Mouse (Mus musculus): ENCODE results near the gene Veph1.

Gene Veph1

DNA sequence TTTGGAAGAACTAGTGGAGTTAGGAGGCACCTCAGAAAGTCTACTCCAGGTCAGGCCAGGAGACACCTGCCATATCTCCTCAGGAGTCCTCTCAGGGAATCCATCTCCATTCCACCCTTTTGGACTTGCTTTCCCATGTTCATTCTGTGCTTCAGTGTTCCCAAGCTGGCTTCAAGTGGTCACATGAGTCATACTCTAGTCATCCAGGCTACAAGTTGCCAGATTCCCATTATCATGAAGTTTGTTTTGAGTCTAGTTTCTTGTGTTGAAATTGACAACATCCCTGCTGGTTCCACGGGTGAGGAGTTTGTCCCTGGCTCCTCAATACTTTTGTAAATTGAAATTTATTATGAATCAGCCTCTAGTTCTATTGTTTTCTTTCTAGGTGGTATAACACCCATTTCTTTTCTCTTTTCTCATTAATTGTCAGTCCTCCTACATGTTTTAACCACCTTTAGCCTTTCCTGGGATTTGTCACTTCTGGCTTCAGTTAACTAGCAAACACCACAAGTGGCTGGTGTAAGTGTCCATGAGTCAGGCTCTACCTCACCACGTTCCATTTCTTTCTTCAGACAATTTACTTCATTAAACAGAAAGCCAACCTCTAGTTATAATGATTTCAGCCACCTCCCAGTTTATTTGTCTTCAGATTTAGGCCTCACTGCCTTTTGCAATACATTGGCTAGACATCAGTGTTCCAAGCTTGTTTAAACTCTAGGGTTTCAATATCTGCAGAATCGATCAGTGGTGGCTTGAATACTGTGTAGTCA is 288.8 kb downstream of the Veph1 start:
- no peak for DNase-seq

DNA sequence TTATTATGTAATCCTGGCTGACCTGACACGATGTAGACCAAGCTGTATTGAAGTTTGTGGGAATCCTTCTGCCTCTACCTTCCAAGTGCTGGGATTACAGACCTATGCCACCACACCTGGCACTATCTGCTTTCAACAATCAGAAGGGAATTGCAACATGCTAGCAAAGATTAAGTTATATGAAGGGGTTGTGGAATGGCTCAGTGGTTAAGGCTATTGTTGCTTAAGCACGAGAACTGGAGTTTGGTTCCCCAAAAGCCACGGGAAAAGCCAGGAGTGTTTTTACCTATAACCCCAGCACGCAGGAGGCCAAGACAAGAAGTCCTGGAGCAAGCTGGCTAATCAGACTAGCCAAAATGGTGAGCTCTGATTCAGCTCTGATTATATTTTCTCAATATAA is 291.6 kb downstream of the Veph1 start:
- DNase-seq, result no peak

DNA sequence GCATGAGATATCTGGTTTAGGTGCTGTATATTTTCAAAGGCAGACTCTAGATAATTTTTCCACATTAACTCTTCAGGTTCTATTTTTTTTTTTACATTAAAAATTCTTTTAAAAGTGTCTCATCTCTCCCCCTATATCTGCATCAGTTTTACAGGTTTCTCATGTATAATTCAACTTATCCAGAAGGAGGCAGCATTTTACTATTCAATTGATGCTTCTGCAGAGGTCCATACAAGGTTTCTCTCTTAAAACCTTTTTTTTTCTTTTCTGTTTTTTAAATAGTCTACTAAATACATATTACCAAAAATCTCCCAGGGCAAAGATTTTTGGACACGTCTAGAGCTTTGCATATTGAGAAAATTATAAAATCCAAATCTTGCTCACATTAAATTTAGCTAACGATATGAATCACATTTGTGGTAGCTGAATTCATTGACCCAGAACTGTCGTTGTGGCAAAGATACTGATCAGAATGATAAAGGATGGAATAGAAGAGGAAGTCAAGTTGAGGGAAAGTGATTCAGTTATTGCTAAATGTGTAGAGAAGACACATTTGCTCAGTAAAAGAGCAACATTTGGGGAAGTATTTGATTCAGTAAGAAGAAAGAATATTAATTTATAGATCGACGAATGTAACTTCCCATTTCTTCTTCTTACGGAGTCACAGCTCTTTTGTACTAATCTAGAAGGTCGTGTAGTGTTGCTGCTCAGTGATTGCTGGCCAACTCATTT is 292.3 kb downstream of the Veph1 start:
- no peak for DNase-seq
